Mouse (Mus musculus): ENCODE results near the gene Lamb3. TPM values are rescaled to one million over a fixed set of nuclear protein-coding genes. Genes with fewer than 3 reads are reported as not detected.

Lamb3 gene
- 10 to 100 TPM in 1 of 2 experiments, 1 to 10 TPM in 1; 9.0 to 14.8 TPM for total RNA-seq (2023)

GRCm38 (mm10) chr1:193207503-193207902 lies at the start of gene Lamb3:
Lamb3 (plus strand) TSS chr1:193207699.

GRCm38 (mm10) chr1:193167746-193168145 lies 39.8 kb upstream of the Lamb3 start, which contains the start of gene A130010J15Rik:
A130010J15Rik (plus strand) TSS chr1:193168046.

GRCm38 (mm10) chr1:193201383-193201778 lies 6.1 kb upstream of the Lamb3 start, which contains the start of gene Traf3ip3:
Traf3ip3 (minus strand) TSS chr1:193201703.

DNA sequence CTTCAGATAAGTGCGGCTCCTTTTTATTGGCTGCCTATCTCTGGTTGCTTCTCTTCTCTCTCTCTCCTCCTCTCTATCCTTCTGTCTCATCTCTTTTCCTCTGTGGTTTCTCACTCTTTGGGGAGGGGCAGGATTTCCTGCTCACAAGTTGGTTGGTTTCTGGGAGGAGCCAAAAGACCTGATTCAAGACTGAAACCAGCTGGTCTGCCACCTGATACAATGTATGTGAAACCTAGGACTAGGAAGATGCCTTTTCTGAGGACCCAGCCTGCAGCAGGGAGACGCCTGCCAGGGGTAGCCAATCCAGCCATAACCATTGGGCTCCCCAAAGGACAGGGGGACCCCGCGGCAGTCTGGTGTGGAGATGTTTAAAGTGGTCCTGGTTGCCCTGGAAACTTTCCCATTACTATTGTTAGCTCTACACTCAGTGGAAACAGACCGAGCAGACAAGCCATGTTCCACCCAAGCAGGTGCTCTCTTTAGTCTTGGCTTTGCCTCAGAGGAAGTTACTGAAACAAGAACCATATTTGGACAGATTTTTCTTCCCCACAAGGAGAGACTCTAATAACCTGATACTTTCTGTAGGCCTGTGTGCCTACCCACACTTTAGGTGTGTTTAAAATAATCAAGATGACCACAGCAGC lies 56.6 kb downstream of the Lamb3 start, which contains the start of gene Hsd11b1:
Gene Hsd11b1 (minus strand): TSS at position 121 of the 644 bp plus-strand sequence.

GRCm38 (mm10) chr1:193272916-193273601 lies 65.6 kb downstream of the Lamb3 start, which contains the start of gene G0s2:
G0s2 (minus strand) TSS chr1:193273217.

GRCm38 (mm10) chr1:193370096-193370495 lies 162.6 kb downstream of the Lamb3 start, which contains the start of gene Camk1g:
Camk1g (minus strand) TSS chr1:193370298.

Other genes with a start within 250 kb of the Lamb3 start
- not detected for gene Syt14, start 171.9 kb upstream of the Lamb3 start, total RNA-seq (2023)
- gene Diexf, start 77.4 kb upstream of the Lamb3 start, total RNA-seq (2023) = 10 to 100 TPM in 1 of 2 experiments, 1 to 10 TPM in 1; 8.6 to 11.9 TPM
- gene Irf6, start 54.6 kb upstream of the Lamb3 start, total RNA-seq (2023) = under 1 TPM in 1 of 2 experiments, not detected in 1; 0.89 TPM
- 1 to 10 TPM; 1.3 to 2.2 TPM for gene A130010J15Rik, start 39.7 kb upstream of the Lamb3 start, total RNA-seq (2023)
- 100 to 1,000 TPM; 199 to 201 TPM for gene Traf3ip3, start 6.0 kb upstream of the Lamb3 start, total RNA-seq (2023)
- 100 to 1,000 TPM; 111 to 114 TPM for gene Hsd11b1, start 56.4 kb downstream of the Lamb3 start, total RNA-seq (2023)
- gene G0s2, start 65.5 kb downstream of the Lamb3 start, total RNA-seq (2023) = 100 to 1,000 TPM; 258 to 276 TPM
- gene Camk1g, start 162.6 kb downstream of the Lamb3 start, total RNA-seq (2023) = under 1 TPM in 1 of 2 experiments, not detected in 1; 0.22 TPM